Mouse (Mus musculus) neural tube, embryonic 11.5 days (tissue): ENCODE results near the gene Gm20388. TPM values are rescaled to one million over a fixed set of nuclear protein-coding genes. Genes with fewer than 3 reads are reported as not detected.

Experiments
- ATAC-seq: fragments of 200-750 bp; cut with Nextera tagmentation; 2 replicates; pipeline ENCODE4 v1.8.0; 2017; ENCODE audit warnings: moderate number of reproducible peaks, mild to moderate bottlenecking, moderate TSS enrichment, moderate library complexity; ENCODE audit not compliant: insufficient read depth, low FRiP score, low TSS enrichment
- DNase-seq: peaks from one replicate; pipeline ENCODE4 v3.0.0-alpha.2; 2015; ENCODE audit warnings: low spot score
- H3K27ac ChIP-seq: fragments of 300-500 bp; sonication (generic); 2 replicates; pipeline ENCODE4 v1.5.1; 2014; ENCODE audit warnings: low read depth, mild to moderate bottlenecking, low read length
- H3K27me3 ChIP-seq: fragments of 300-500 bp; sonication (generic); 2 replicates; pipeline ENCODE4 v1.6.1; 2014; ENCODE audit warnings: mild to moderate bottlenecking, low read length, mixed read lengths; ENCODE audit not compliant: control insufficient read depth, insufficient read depth
- H3K36me3 ChIP-seq: fragments of 300-500 bp; sonication (generic); 2 replicates; pipeline ENCODE4 v1.6.1; 2014; ENCODE audit warnings: mild to moderate bottlenecking, low read length, moderate library complexity, mixed read lengths; ENCODE audit not compliant: control insufficient read depth, insufficient read depth
- H3K4me1 ChIP-seq: fragments of 300-500 bp; sonication (generic); 2 replicates; pipeline ENCODE4 v1.6.1; 2014; ENCODE audit warnings: low read length, mixed read lengths; ENCODE audit not compliant: control insufficient read depth, insufficient read depth
- H3K4me2 ChIP-seq: fragments of 300-500 bp; sonication (generic); 2 replicates; pipeline ENCODE4 v1.6.1; 2014; ENCODE audit warnings: low read depth, mild to moderate bottlenecking, moderate library complexity
- H3K4me3 ChIP-seq: fragments of 300-500 bp; sonication (generic); 2 replicates; pipeline ENCODE4 v1.5.1; 2014; ENCODE audit warnings: low read depth, low read length
- H3K9ac ChIP-seq: fragments of 300-500 bp; sonication (generic); 2 replicates; pipeline ENCODE4 v1.6.1; 2014; ENCODE audit warnings: mild to moderate bottlenecking, low read length
- H3K9me3 ChIP-seq: fragments of 300-500 bp; sonication (generic); 2 replicates; pipeline ENCODE4 v1.6.1; 2016; ENCODE audit warnings: low read length; ENCODE audit not compliant: control insufficient read depth
- WGBS: fragments of 180-500 bp; shearing (Covaris S2); extraction: QIAGEN DNeasy Blood & Tissue Kit; methylation state at CpG from one replicate; pipeline ENCODE4 v1.1.7; 2014; 5-methylcytosine and 5-hydroxymethylcytosine counted together
- polyA plus RNA-seq: library from polyadenylated mRNA; unstranded; fragments of >200 nt; fragmentation: Nextera tagmentation; extraction: Ambion mirVana; gene quantifications from 2 replicates; pipeline ENCODE4 v1.2.1, GENCODE M21; 2014

The Gm20388 gene
- polyA plus RNA-seq, 1 experiment from 2014 or later, result not detected

DNA sequence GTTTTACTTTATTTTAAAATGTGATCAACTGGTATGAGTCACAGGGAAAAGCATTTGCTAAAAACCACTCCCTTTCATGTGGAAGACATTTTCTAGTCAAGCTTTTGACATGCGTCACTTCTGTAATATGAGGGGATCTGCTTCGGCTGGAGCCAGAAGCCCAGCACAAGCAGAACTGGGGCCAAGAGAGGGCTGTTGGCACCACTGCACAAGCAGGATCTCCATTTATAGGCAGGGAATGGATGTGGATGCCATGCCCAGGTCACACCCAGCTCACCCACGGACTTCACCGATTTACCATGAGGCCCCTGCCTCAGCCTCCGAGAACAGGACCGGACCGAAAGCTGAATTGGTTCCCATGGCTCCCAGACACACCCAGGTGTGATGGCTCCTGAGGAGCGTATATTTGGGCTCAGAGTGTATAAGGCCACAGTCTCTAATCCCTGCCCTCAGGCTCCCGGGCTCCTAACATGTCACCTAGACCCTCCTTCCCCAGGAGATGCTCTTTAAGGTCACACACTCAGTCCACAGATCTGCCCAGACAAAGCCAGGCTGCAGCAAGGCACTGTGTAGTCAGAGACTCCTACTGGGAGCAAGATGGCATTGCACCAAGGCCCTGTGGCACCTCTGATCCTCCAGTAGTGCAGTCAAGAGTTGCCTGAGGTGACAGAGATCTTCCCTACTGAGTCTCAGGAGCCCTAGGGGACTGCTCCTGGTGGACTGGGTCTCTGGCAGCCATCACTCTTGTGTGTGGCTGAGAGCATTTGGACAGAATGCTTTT lies 4380.5 kb downstream of the Gm20388 start:
- H3K36me3 ChIP-seq, result no peaks in the 10 kb centered on the region
- no peak for DNase-seq
- H3K27ac ChIP-seq, result no peak overlapping the region
- H3K4me3 ChIP-seq, result no peak overlapping the region
- ATAC-seq, result no peak
- H3K9me3 ChIP-seq, result no peaks in the 10 kb centered on the region
- H3K9ac ChIP-seq, result no peak overlapping the region
- no peaks in the 10 kb centered on the region for H3K27me3 ChIP-seq
- peaks cover 22% of the 10 kb centered on the region for H3K4me1 ChIP-seq
- no peak overlapping the region for H3K4me2 ChIP-seq
- 92% methylated on average over 9 of the region's 9 CpGs for WGBS

DNA sequence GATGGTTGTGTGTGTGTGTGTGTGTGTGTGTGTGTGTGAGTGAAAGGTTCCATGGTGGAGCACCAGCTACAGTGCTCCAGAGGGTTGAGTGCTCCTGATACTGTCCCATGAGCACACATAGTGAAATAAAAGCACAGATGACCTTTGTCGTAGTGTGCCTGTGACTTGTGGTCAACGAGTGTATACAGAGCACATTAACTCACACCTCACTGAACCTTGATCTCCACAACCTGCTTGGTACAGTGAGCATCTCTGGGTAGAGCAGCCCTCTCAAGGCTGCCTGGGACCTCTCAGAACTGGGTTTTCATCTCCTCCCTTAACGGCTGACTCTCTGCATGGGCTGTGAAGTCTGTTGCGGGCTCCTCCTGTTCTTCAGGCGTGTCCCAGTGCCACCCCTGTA lies 4381.1 kb downstream of the Gm20388 start:
- Histone ChIP-seq H3K27ac (no peak overlapping the region), H3K27me3 (no peaks in the 10 kb centered on the region), H3K4me3 (no peak overlapping the region), H3K4me1 (peaks cover 17% of the 10 kb centered on the region), H3K4me2 (no peak overlapping the region), H3K36me3 (no peaks in the 10 kb centered on the region), H3K9ac (no peak overlapping the region), H3K9me3 (no peaks in the 10 kb centered on the region)
- ATAC-seq (no peak), DNase-seq (no peak)
- WGBS, result 91% methylated on average over 5 of the region's 5 CpGs

DNA sequence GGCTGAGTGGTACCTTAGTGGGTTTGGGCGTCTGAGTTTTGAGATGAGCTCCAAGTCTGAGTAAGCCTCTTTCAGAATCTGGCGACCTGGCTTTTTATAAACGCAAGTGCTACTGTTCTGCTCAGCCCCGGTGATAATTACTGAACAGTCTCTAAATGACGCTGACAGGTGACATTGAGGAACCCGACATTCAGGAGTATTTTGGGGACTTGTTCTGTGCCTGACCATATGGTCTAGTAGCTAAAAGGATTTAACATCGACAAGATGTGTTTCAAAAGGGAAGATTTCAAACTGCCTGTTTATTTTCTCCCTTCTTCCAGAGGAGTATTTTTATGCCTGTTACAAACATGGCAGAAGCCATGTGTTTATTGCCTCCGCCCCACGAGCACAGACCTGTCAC lies 4382.3 kb downstream of the Gm20388 start:
- no peak overlapping the region for H3K4me2 ChIP-seq
- H3K36me3 ChIP-seq, result no peaks in the 10 kb centered on the region
- H3K9ac ChIP-seq, result peak overlapping the region; percentile 29; the same call in 1 of the 2 replicates
- no peak overlapping the region for H3K4me3 ChIP-seq
- no peaks in the 10 kb centered on the region for H3K27me3 ChIP-seq
- H3K9me3 ChIP-seq, result no peaks in the 10 kb centered on the region
- ATAC-seq (no peak), DNase-seq (no peak)
- WGBS, result 89% methylated on average over 9 of the region's 9 CpGs
- no peak overlapping the region for H3K27ac ChIP-seq
- peaks cover 12% of the 10 kb centered on the region for H3K4me1 ChIP-seq

DNA sequence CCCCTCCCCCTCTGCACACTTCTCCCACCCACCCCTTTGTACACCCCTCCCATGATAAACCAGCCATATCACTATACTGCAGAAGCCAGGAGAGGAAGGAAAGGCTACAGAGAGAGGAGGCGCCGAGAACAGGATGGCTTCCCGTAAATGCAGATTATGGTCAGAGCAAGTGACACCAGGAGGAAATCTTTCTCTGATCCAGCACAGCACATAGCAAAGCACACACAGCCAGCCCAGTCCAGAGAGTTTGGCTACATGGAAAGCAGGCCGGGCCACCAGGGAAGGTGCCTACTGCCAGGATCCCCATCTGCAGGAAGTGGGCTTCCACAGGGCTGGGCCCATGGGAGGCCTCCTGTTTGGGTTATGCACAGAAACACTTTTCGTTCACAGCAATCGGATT lies 4383.8 kb downstream of the Gm20388 start:
- peak; percentile 47 for DNase-seq
- Histone ChIP-seq H3K9me3 (no peaks in the 10 kb centered on the region), H3K9ac (no peak overlapping the region), H3K36me3 (no peaks in the 10 kb centered on the region), H3K4me1 (peaks cover 12% of the 10 kb centered on the region), H3K4me2 (no peak overlapping the region), H3K27me3 (no peaks in the 10 kb centered on the region), H3K4me3 (no peak overlapping the region), H3K27ac (0 out of 2 replicates have a peak overlapping the region, but pooled peaks have one; percentile 27)
- ATAC-seq, result no peak
- 58% methylated on average over 6 of the region's 6 CpGs for WGBS

DNA sequence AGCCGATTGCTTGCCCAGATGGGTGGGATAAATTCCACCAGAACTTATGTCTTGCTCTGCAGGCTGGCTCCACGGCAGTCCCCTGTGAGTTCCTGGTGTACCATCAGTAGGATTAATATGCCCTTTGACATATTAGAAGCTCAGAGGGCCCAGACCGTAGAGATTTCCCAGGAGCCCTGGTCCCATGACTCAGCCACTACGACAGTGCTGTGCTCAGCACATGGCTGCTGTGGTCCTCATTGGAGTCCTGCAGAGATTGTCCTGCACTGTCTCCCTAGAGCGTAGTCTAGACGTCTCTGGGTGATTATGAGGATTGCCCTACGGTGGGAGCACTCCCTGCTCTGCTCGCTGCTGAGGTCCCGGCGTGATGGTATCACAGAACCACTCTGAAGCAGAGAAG lies 4384.3 kb downstream of the Gm20388 start:
- Histone ChIP-seq H3K9me3 (no peaks in the 10 kb centered on the region), H3K9ac (no peak overlapping the region), H3K4me1 (peaks cover 12% of the 10 kb centered on the region), H3K27me3 (no peaks in the 10 kb centered on the region), H3K4me2 (no peak overlapping the region), H3K36me3 (no peaks in the 10 kb centered on the region), H3K4me3 (no peak overlapping the region), H3K27ac (no peak overlapping the region)
- ATAC-seq, result no peak
- 66% methylated on average over 10 of the region's 10 CpGs for WGBS
- DNase-seq, result no peak

DNA sequence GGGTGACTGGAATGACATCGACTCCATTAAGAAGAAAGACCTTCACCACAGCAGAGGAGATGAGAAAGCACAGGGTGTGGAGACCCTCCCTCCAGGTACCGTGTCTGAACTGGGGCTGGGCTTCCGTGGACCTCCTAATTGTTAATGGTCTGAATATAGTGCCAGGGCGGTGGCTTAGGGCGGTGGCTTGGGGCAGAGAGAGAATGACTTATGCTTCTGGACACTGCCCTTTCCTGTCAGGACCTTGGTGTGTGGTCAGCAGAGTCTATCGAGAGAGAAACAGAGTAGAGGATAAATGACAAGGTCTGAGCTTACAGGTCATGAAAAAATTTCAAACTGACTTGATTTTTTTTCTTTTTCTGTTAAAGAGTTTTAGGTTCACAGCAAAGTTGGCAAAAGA lies 4384.7 kb downstream of the Gm20388 start:
- 84% methylated on average over 6 of the region's 6 CpGs for WGBS
- ATAC-seq, result no peak
- Histone ChIP-seq H3K36me3 (no peaks in the 10 kb centered on the region), H3K9ac (no peak overlapping the region), H3K4me2 (no peak overlapping the region), H3K27me3 (no peaks in the 10 kb centered on the region), H3K27ac (no peak overlapping the region), H3K9me3 (no peaks in the 10 kb centered on the region), H3K4me1 (peaks cover 12% of the 10 kb centered on the region), H3K4me3 (no peak overlapping the region)
- DNase-seq, result no peak

DNA sequence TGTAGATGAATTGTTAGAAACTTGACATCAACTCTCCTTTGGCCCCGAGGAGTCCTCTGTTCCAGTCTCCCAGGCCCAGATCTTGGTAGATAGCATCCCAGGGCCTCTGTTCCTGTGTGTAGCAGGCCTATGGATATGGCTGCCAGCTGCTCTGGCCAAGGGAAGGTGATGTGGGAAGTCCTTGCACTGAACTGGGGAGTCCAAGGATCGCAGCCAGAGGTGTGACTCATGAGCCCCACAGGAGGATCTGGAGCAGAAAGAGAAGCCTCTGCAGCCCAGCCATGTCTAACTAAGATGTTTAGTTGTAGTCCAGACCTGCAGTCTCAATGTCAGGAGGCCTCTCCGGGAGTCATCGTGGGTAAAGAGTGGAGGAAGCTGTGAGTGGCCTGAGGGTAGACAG lies 4390.9 kb downstream of the Gm20388 start:
- Histone ChIP-seq H3K4me2 (no peak overlapping the region), H3K27me3 (no peaks in the 10 kb centered on the region), H3K36me3 (peaks cover 4% of the 10 kb centered on the region; the same call in 1 of the 2 replicates), H3K9ac (no peak overlapping the region), H3K9me3 (no peaks in the 10 kb centered on the region), H3K4me3 (no peak overlapping the region), H3K27ac (no peak overlapping the region), H3K4me1 (peaks cover 5% of the 10 kb centered on the region; the same call in 1 of the 2 replicates)
- DNase-seq (no peak), ATAC-seq (no peak)
- 90% methylated on average over 4 of the region's 4 CpGs for WGBS

DNA sequence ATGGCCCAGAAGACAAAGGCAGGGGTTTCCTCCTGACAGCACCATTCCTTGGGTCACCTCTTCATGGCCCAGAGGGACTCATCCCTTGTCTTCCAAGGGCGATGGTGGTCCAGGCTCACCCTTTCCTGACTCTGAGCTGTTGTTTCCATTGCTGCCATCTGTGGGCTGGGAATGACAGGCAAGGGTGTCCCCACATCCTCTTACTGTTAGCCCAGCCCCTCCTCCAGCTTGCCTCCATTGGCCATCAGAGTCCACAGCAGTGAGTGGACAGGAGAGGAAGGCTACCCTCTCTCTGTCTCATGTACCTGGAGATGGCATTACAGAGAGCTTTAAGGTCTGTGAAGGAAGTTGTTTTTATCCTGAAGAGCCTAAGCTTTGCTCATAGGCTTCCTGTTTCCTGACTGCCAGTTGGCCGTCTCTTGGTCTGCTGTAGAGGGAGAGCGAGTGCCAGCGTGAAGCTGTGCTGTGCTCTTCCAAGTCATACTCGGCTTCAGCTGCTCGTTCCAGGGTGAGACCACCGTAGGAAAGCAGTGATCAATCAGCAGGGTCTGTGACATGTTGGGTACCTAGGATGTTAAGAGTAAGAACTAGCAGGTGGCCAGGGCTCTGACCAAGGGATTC lies 4391.4 kb downstream of the Gm20388 start:
- WGBS, result 85% methylated on average over 7 of the region's 7 CpGs
- Histone ChIP-seq H3K9ac (no peak overlapping the region), H3K4me1 (peaks cover 5% of the 10 kb centered on the region; the same call in 1 of the 2 replicates), H3K9me3 (no peaks in the 10 kb centered on the region), H3K4me3 (no peak overlapping the region), H3K36me3 (peaks cover 4% of the 10 kb centered on the region; the same call in 1 of the 2 replicates), H3K4me2 (no peak overlapping the region), H3K27me3 (no peaks in the 10 kb centered on the region), H3K27ac (no peak overlapping the region)
- DNase-seq (no peak), ATAC-seq (no peak)
